Mouse (Mus musculus): ENCODE data around the gene Slc17a2. TPM values are rescaled to one million over a fixed set of nuclear protein-coding genes. Genes with fewer than 3 reads are reported as not detected.

Slc17a2 gene
- polyA plus RNA-seq, 1 experiment = not detected

- no peaks in the 10 kb centered on the region for H3K79me2 ChIP-seq (ENCODE audit: control insufficient read depth, insufficient read depth)
- no peak overlapping the region for H3K4me3 ChIP-seq
- H3K4me2 ChIP-seq (ENCODE audit: low read depth) = no peak overlapping the region
- TF ChIP-seq POLR2A (IDR thresholded peaks at IDR 0.05; ENCODE audit: insufficient read length, low read depth) (no peak), MYOD1 (IDR thresholded peaks at IDR 0.05; ENCODE audit: control insufficient read depth in 1 of 3, insufficient read length in 2 of 3, low read depth in 2 of 3) (no peak), TCF12 (IDR thresholded peaks at IDR 0.05; ENCODE audit: insufficient read depth, poor library complexity, severe bottlenecking) (no peak), TCF3 (IDR thresholded peaks at IDR 0.05; ENCODE audit: insufficient read length, low read depth) (no peak), E2F4 (IDR thresholded peaks at IDR 0.05; ENCODE audit: insufficient read depth) (no peak), REST (IDR thresholded peaks at IDR 0.05; ENCODE audit: insufficient read depth, insufficient read length) (no peak), CEBPB (IDR thresholded peaks at IDR 0.05; ENCODE audit: insufficient read depth, poor library complexity, severe bottlenecking) (no peak), MYOG (IDR thresholded peaks at IDR 0.05; ENCODE audit: control insufficient read depth in 1 of 3, insufficient read depth in 1 of 3, insufficient read length in 2 of 3, low read depth in 2 of 3) (no peak), SRF (IDR thresholded peaks at IDR 0.05; ENCODE audit: control insufficient read depth, insufficient read length, low read depth) (no peak), MAX (IDR thresholded peaks at IDR 0.05; ENCODE audit: low read depth) (no peak), USF1 (IDR thresholded peaks at IDR 0.05; ENCODE audit: low read depth) (no peak), POLR2AphosphoS2 (IDR thresholded peaks at IDR 0.05; ENCODE audit: insufficient read length, low read depth) (no peak)
- H3K36me3 ChIP-seq (ENCODE audit: control insufficient read depth, insufficient read depth) = no peaks in the 10 kb centered on the region
- H3ac ChIP-seq (ENCODE audit: control insufficient read depth, insufficient read length) = no peak overlapping the region
- peaks cover 6% of the 10 kb centered on the region for H3K27me3 ChIP-seq (ENCODE audit: control insufficient read depth, insufficient read depth, insufficient read length)
Measured at GRCm38 (mm10) chr13:23866086-23866710, 59.4 kb downstream of the Slc17a2 start.

- Histone ChIP-seq H3K36me3 (ENCODE audit: control insufficient read depth, insufficient read depth) (no peaks in the 10 kb centered on the region), H3K4me3 (no peak overlapping the region)
Measured at GRCm38 (mm10) chr13:23867000-23867399, 60.2 kb downstream of the Slc17a2 start.

GRCm38 (mm10) chr13:23867405-23867804, 60.6 kb downstream of the Slc17a2 start, which contains the start of gene Slc17a1:
Gene Slc17a1, plus strand, starts transcription at chr13:23867750.
- Histone ChIP-seq H3K4me3 (no peak within 1 kb of the TSS), H3K79me2 (ENCODE audit: control insufficient read depth, insufficient read depth) (no peaks in the 10 kb centered on the region), H3K36me3 (ENCODE audit: control insufficient read depth, insufficient read depth) (no peaks in the 10 kb centered on the region), H3K27me3 (ENCODE audit: control insufficient read depth, insufficient read depth, insufficient read length) (peaks cover 6% of the 10 kb centered on the region), H3ac (ENCODE audit: control insufficient read depth, insufficient read length) (no peak within 1 kb of the TSS), H3K4me2 (ENCODE audit: low read depth) (no peak within 1 kb of the TSS)
- TF ChIP-seq POLR2A (IDR thresholded peaks at IDR 0.05; ENCODE audit: insufficient read length, low read depth) (no peak), TCF12 (IDR thresholded peaks at IDR 0.05; ENCODE audit: insufficient read depth, poor library complexity, severe bottlenecking) (no peak), CEBPB (IDR thresholded peaks at IDR 0.05; ENCODE audit: insufficient read depth, poor library complexity, severe bottlenecking) (no peak), E2F4 (IDR thresholded peaks at IDR 0.05; ENCODE audit: insufficient read depth) (no peak), TCF3 (IDR thresholded peaks at IDR 0.05; ENCODE audit: insufficient read length, low read depth) (no peak), POLR2AphosphoS2 (IDR thresholded peaks at IDR 0.05; ENCODE audit: insufficient read length, low read depth) (no peak), REST (IDR thresholded peaks at IDR 0.05; ENCODE audit: insufficient read depth, insufficient read length) (no peak), MYOD1 (IDR thresholded peaks at IDR 0.05; ENCODE audit: control insufficient read depth in 1 of 3, insufficient read length in 2 of 3, low read depth in 2 of 3) (no peak)

More at GRCm38 (mm10) chr13:23867000-23867399, 60.2 kb downstream of the Slc17a2 start:
- Histone ChIP-seq H3K27me3 (ENCODE audit: control insufficient read depth, insufficient read depth, insufficient read length) (peaks cover 6% of the 10 kb centered on the region), H3K79me2 (ENCODE audit: control insufficient read depth, insufficient read depth) (no peaks in the 10 kb centered on the region), H3ac (ENCODE audit: control insufficient read depth, insufficient read length) (no peak overlapping the region), H3K4me2 (ENCODE audit: low read depth) (no peak overlapping the region)
- TF ChIP-seq SRF (IDR thresholded peaks at IDR 0.05; ENCODE audit: control insufficient read depth, insufficient read length, low read depth) (no peak), CEBPB (IDR thresholded peaks at IDR 0.05; ENCODE audit: insufficient read depth, poor library complexity, severe bottlenecking) (no peak), TCF3 (IDR thresholded peaks at IDR 0.05; ENCODE audit: insufficient read length, low read depth) (no peak), TCF12 (IDR thresholded peaks at IDR 0.05; ENCODE audit: insufficient read depth, poor library complexity, severe bottlenecking) (no peak), POLR2A (IDR thresholded peaks at IDR 0.05; ENCODE audit: insufficient read length, low read depth) (no peak), REST (IDR thresholded peaks at IDR 0.05; ENCODE audit: insufficient read depth, insufficient read length) (no peak), POLR2AphosphoS2 (IDR thresholded peaks at IDR 0.05; ENCODE audit: insufficient read length, low read depth) (no peak), MAX (IDR thresholded peaks at IDR 0.05; ENCODE audit: low read depth) (no peak), E2F4 (IDR thresholded peaks at IDR 0.05; ENCODE audit: insufficient read depth) (no peak), MYOG (IDR thresholded peaks at IDR 0.05; ENCODE audit: control insufficient read depth in 1 of 3, insufficient read depth in 1 of 3, insufficient read length in 2 of 3, low read depth in 2 of 3) (no peak), MYOD1 (IDR thresholded peaks at IDR 0.05; ENCODE audit: control insufficient read depth in 1 of 3, insufficient read length in 2 of 3, low read depth in 2 of 3) (no peak), USF1 (IDR thresholded peaks at IDR 0.05; ENCODE audit: low read depth) (no peak)

- Histone ChIP-seq H3K36me3 (ENCODE audit: control insufficient read depth, insufficient read depth) (no peaks in the 10 kb centered on the region), H3ac (ENCODE audit: control insufficient read depth, insufficient read length) (no peak overlapping the region), H3K4me2 (ENCODE audit: low read depth) (no peak overlapping the region), H3K27me3 (ENCODE audit: control insufficient read depth, insufficient read depth, insufficient read length) (peaks cover 6% of the 10 kb centered on the region), H3K4me3 (no peak overlapping the region), H3K79me2 (ENCODE audit: control insufficient read depth, insufficient read depth) (no peaks in the 10 kb centered on the region)
- TF ChIP-seq MYOD1 (IDR thresholded peaks at IDR 0.05; ENCODE audit: control insufficient read depth in 1 of 3, insufficient read length in 2 of 3, low read depth in 2 of 3) (no peak), CEBPB (IDR thresholded peaks at IDR 0.05; ENCODE audit: insufficient read depth, poor library complexity, severe bottlenecking) (peak; percentile 61), SRF (IDR thresholded peaks at IDR 0.05; ENCODE audit: control insufficient read depth, insufficient read length, low read depth) (no peak)
Measured at GRCm38 (mm10) chr13:23868790-23869533, 62.2 kb downstream of the Slc17a2 start.
